Mouse (Mus musculus): ENCODE measurements around the gene S100a7a. TPM values are rescaled to one million over a fixed set of nuclear protein-coding genes. Genes with fewer than 3 reads are reported as not detected.

Gene S100a7a
- polyA plus RNA-seq, 1 experiment = 0.79 TPM

- Histone ChIP-seq H3K9me3 (replicated peaks; ENCODE audit: control insufficient read depth, insufficient read depth, low read length, poor library complexity, severe bottlenecking) (no peaks in the 10 kb centered on the region), H3K4me3 (ENCODE audit: low read depth, low read length) (no peak overlapping the region), H3K4me1 (ENCODE audit: control insufficient read depth, insufficient read depth, low read length) (no peaks in the 10 kb centered on the region), H3K27ac (ENCODE audit: insufficient read depth, low read length) (no peak overlapping the region), H3K9ac (ENCODE audit: low read depth, poor library complexity, severe bottlenecking) (no peak overlapping the region), H3K27me3 (ENCODE audit: control insufficient read depth, insufficient read depth, low read length, poor library complexity, severe bottlenecking) (no peaks in the 10 kb centered on the region), H3K36me3 (ENCODE audit: control insufficient read depth, insufficient read depth, low read length, poor library complexity, severe bottlenecking) (no peaks in the 10 kb centered on the region)
- TF ChIP-seq CTCF (IDR thresholded peaks at IDR 0.05; ENCODE audit: low read depth, low read length) (no peak), EP300 (IDR thresholded peaks at IDR 0.05; ENCODE audit: insufficient read depth, low read depth, low read length) (no peak), POLR2A (IDR thresholded peaks at IDR 0.05; ENCODE audit: insufficient read depth, low read length) (no peak)
Observed at GRCm38 (mm10) chr3:90702244-90702643, 48.4 kb downstream of the S100a7a start.

Other genes starting within 250 kb of the S100a7a start
- gene Ints3, start 220.4 kb upstream of the S100a7a start, polyA plus RNA-seq (2011; ENCODE audit: insufficient read depth, insufficient read length, low read depth, missing spikeins) = 68.6 and 71.0 TPM in 2 replicates
- 10.8 and 13.6 TPM in 2 replicates for gene Npr1, start 188.2 kb upstream of the S100a7a start, polyA plus RNA-seq (2011; ENCODE audit: insufficient read depth, insufficient read length, low read depth, missing spikeins)
- 211 and 233 TPM in 2 replicates for gene Ilf2, start 177.9 kb upstream of the S100a7a start, polyA plus RNA-seq (2011; ENCODE audit: insufficient read depth, insufficient read length, low read depth, missing spikeins)
- gene Snapin, start 163.0 kb upstream of the S100a7a start, polyA plus RNA-seq (2011; ENCODE audit: insufficient read depth, insufficient read length, low read depth, missing spikeins) = 63.9 and 65.1 TPM in 2 replicates
- gene Chtop, start 144.5 kb upstream of the S100a7a start, polyA plus RNA-seq (2011; ENCODE audit: insufficient read depth, insufficient read length, low read depth, missing spikeins) = 124 and 130 TPM in 2 replicates
- 46.3 and 50.4 TPM in 2 replicates for gene S100a1, start 139.6 kb upstream of the S100a7a start, polyA plus RNA-seq (2011; ENCODE audit: insufficient read depth, insufficient read length, low read depth, missing spikeins)
- gene S100a13, start 139.6 kb upstream of the S100a7a start, polyA plus RNA-seq (2011; ENCODE audit: insufficient read depth, insufficient read length, low read depth, missing spikeins) = 71.4 and 73.2 TPM in 2 replicates
- 0.88 and 1.9 TPM in 2 replicates for gene S100a14, start 127.2 kb upstream of the S100a7a start, polyA plus RNA-seq (2011; ENCODE audit: insufficient read depth, insufficient read length, low read depth, missing spikeins)
- 2.0 and 3.1 TPM in 2 replicates for gene S100a16, start 116.8 kb upstream of the S100a7a start, polyA plus RNA-seq (2011; ENCODE audit: insufficient read depth, insufficient read length, low read depth, missing spikeins)
- gene S100a3, start 93.4 kb upstream of the S100a7a start, polyA plus RNA-seq (2011; ENCODE audit: insufficient read depth, insufficient read length, low read depth, missing spikeins) = 1.5 and 2.5 TPM in 2 replicates
- gene S100a2, start 63.8 kb upstream of the S100a7a start, polyA plus RNA-seq (2011; ENCODE audit: insufficient read depth, insufficient read length, low read depth, missing spikeins) = not detected in 2 replicates
- 5.1 TPM in 1 of 2 replicates, not detected in the other for gene Gm42674, start 52.1 kb upstream of the S100a7a start, polyA plus RNA-seq (2011; ENCODE audit: insufficient read depth, insufficient read length, low read depth, missing spikeins)
- gene S100a4, start 50.2 kb upstream of the S100a7a start, polyA plus RNA-seq (2011; ENCODE audit: insufficient read depth, insufficient read length, low read depth, missing spikeins) = 11.0 and 15.5 TPM in 2 replicates
- not detected in 2 replicates for gene S100a5, start 45.5 kb upstream of the S100a7a start, polyA plus RNA-seq (2011; ENCODE audit: insufficient read depth, insufficient read length, low read depth, missing spikeins)
- gene S100a6, start 41.1 kb upstream of the S100a7a start, polyA plus RNA-seq (2011; ENCODE audit: insufficient read depth, insufficient read length, low read depth, missing spikeins) = 516 and 526 TPM in 2 replicates
- gene S100a8, start 15.0 kb downstream of the S100a7a start, polyA plus RNA-seq (2011; ENCODE audit: insufficient read depth, insufficient read length, low read depth, missing spikeins) = not detected in 2 replicates
- gene S100a9, start 41.7 kb downstream of the S100a7a start, polyA plus RNA-seq (2011; ENCODE audit: insufficient read depth, insufficient read length, low read depth, missing spikeins) = not detected in 2 replicates
- gene Pglyrp4, start 72.9 kb downstream of the S100a7a start, polyA plus RNA-seq (2011; ENCODE audit: insufficient read depth, insufficient read length, low read depth, missing spikeins) = not detected in 2 replicates
- gene Gm5849, start 123.9 kb downstream of the S100a7a start, polyA plus RNA-seq (2011; ENCODE audit: insufficient read depth, insufficient read length, low read depth, missing spikeins) = not detected in 2 replicates